Mouse (Mus musculus): Measurements from ENCODE around the gene Ly6g.
"Not testable (repeated sequence)": the region's sequence is repeated elsewhere in the genome, so short reads cannot be mapped to it uniquely, and the experiment has no call there.

Gene Ly6g

GRCm38 (mm10) chr15:75154940-75155339 is at the start of gene Ly6g:
Gene Ly6g (plus strand): TSS chr15:75155240.
- DNase-seq, result no peak

DNA sequence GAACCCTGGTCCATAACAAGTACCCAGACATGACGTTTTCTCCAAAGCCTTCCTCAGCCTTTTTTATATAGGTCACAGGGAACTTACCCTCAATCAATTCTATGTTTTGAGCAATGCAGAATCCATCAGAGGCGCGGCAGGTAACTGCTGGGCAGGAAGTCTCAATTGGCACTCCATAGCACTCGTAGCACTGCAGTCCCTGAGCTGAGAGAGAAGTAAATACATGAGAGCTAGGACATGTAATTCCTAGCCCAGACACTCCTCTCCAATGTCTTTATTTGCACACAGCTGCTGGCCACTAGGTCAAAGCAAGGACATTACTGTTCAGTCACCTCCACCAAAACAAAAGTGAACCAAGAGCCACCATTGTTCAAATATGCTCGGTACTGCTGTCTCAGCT is 44.6 kb upstream of the Ly6g start:
- DNase-seq, result not testable (repeated sequence)

DNA sequence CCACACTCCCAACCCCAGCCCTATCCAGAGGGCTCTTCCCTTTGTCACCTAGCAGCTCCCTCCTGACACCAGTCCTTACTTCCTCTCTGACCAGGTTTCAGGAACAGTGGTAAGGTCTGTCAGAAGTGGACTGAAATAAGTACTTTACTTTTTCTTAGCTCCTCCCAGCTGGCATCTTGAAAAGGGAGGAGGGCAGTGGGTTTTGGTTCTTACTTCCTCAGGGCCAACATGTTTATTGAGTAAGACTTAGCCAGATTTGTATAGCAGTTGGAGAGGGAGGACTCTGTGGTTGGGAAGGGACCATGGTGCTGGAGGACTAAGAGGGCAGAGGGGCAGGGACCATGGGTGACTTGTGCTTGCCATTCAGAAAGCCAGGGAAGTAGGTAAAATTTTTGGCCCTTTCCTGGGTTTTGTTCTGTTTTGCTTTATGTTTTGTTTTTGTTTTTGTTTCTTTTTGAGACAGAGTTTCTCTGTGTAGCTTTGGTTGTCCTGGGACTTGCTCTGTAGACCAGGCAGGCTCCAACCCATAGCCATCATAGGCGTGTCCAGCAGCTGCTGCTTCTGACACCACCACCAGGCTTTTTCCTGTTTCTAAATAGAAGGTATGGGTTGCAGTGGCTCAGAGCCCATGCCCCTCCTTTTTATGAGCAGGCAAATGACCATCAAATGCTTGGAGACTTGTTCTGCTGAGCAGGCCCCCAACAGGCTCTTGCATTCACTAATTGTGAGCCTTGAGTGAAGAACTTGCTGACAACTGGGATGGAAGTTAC is 43.0 kb upstream of the Ly6g start, which contains the start of gene Ly6c2:
Gene Ly6c2, minus strand, starts transcription at position 110 of the 770 bp plus-strand sequence.
- DNase-seq, result not testable (repeated sequence)

GRCm38 (mm10) chr15:75116525-75116924 is 38.5 kb upstream of the Ly6g start:
- DNase-seq, result no peak

DNA sequence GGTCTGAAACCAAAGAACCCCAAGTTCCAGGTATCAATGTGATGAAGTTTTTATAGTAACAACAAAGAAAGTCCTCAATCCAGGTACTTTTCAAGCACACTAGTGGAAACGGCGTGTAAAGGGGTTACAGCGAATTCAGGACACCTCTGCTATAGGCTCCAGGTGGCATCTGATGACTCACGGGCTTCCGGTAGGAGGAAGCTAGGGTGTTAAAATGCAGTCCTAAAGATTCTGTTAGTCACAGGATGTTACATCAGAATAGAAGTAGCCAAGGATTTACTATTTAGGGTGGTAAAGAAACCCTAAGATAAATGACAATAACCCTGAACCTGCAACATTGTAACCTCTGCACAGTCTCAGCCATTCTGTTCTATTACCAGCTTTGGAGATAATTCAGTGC is 37.6 kb upstream of the Ly6g start:
- not testable (repeated sequence) for DNase-seq

- peak; percentile 20 for DNase-seq
These were observed 36.3 kb upstream of the Ly6g start for GRCm38 (mm10) chr15:75118742-75119141.

DNA sequence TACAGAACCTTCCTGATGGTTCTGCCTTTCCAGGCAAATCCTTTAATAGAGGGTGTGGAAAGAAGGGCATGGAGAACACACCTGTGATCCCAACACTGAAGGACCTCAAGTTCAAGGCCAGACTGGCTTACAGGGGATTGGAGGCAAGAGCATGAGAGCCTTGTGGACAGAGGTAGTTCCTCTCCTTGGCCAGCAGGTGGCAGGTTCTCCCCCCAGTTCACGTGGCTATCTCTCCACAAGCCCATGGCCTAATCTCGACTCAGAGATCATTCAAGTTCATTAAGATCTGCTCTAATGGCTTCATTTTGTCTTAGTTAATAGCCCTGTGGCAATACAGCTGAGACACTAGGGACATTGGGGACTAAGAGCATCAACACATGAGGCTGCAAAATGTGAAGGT is 35.0 kb upstream of the Ly6g start:
- peak; percentile 26 for DNase-seq

DNA sequence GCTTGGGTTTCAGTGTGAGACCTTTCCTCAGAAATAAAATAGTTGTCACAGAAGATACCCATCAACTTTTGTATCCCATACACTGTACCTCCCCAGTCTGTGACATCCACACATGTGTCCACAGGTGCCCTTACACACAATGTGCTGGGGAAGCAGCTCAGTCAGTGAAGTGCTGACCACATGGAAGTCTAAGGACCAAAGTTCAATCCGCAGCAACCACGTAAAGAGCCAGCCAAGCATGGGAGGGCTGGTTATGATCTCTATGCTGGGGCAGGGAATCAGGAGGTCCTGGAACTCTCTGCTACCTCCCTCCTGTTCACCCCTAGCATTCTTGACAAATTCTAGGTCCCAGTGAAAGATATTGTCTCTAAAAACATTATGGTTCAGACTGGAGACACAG is 22.7 kb upstream of the Ly6g start:
- DNase-seq, result not testable (repeated sequence)

DNA sequence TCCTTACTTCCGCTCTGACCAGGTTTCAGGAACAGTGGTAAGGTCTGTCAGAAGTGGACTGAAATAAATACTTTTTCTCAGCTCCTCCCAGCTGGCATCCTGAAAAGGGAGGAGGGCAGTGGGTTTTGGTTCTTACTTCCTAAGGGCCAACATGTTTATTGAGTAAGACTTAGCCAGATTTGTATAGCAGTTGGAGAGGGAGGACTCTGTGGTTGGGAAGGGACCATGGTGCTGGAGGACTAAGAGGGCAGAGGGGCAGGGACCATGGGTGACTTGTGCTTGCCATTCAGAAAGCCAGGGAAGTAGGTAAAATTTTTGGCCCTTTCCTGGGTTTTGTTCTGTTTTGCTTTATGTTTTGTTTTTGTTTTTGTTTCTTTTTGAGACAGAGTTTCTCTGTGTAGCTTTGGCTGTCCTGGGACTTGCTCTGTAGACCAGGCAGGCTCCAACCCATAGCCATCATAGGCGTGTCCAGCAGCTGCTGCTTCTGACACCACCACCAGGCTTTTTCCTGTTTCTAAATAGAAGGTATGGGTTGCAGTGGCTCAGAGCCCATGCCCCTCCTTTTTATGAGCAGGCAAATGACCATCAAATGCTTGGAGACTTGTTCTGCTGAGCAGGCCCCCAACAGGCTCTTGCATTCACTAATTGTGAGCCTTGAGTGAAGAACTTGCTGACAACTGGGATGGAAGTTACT is 19.8 kb upstream of the Ly6g start:
- DNase-seq, result not testable (repeated sequence)

- DNase-seq, result peak; percentile 7
These were observed 17.3 kb upstream of the Ly6g start for GRCm38 (mm10) chr15:75137739-75138138.

DNA sequence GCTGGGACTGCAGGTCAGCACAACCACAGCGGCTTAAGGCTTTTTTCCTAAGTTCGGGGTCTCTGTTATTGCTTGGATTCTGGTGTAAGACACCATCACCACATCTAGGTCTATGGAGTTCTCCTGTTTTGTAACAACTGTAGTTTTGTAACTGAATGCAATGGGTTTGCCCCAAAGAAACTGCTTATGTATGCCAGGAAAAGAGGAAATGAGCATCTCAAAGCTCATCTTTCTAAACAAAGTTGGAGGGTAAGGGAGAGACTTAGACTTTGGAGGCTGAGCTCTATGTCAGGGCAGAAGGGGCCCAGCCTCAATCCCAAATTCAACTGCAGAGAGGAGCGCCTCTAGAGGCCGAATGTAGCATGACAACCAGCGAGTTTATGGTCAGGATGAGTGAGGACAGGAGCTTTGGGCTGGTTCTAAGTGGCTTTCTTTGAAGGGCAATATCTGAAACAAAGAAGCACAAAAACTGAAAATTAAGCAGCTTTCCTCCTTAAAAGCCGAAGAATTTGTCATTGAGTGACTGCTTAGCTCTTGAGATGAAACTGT is 13.2 kb upstream of the Ly6g start:
- DNase-seq, result peak; percentile 12

DNA sequence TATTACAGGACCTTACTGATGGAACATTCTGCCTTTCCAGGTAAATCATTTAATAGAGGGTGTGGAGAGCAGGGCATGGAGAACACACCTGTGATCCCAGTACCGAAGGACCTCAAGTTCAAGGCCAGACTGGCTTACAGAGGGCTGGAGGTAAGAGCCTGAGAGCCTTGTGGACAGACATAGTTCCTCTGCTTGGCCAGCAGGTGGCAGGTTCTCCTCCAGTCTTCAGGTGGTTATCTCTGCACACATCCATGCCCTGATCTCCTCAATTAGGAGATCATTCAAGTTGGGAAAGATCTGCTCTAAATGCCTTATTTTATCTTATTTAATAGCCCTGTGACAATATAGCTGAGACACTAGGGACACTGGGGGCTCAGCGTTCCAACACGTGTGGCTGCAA is 11.3 kb upstream of the Ly6g start:
- no peak for DNase-seq

DNA sequence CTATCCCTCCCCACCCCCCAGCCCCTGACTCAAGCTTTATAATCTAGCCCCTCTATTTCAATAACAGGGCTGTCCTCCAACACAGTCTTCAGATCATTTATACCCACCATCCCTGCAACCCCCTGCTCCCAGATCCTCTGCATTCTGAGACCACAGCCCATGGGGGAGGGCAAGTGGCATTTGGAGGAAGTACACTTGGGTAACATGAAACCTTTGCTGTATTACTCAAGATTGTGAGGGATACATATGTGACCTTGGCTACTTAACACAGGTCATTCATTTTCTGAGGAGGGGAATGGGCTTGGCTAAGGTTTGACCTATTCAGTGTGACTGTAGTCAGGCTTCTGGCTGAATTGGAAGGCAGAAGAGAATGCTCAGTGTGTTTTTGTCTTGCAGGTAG is 2.0 kb upstream of the Ly6g start:
- no peak for DNase-seq

DNA sequence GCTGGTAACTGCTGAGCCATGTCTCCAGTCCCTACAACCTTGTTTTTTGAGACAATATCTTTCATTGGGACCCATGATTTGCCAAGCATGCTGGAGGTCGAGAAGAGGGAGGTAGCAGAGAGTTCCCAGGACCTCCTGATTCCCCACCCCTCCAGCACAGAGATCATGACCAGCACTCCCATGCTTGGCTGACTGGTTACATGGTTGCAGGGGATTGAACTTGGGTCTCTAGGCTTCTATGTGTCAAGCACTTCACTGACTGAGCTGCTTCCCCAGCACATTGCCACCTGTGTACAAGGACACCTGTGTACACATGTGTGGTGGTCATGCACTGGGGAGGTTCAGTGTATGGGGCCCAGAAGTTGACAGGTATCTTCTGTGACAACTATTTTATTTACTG is 2.6 kb downstream of the Ly6g start:
- no peak for DNase-seq

DNA sequence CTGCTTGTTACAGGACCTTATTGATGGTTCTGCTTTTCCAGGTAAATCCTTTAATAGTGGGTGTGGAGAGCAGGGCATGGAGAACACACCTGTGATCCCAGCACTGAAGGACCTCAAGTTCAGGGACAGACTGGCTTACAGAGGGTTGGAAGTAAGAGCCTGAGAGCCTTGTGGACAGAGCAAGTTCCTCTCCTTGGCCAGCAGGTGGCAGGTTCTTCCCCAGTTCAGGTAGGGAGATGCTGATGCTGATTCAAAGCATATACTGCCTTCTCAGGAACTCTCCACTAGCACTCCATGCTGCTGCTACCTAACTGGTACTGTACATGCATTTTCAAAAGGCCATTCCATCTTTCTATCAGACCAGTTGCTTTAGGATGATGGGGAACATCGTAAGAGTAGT is 20.5 kb downstream of the Ly6g start:
- DNase-seq, result peak; percentile 9

DNA sequence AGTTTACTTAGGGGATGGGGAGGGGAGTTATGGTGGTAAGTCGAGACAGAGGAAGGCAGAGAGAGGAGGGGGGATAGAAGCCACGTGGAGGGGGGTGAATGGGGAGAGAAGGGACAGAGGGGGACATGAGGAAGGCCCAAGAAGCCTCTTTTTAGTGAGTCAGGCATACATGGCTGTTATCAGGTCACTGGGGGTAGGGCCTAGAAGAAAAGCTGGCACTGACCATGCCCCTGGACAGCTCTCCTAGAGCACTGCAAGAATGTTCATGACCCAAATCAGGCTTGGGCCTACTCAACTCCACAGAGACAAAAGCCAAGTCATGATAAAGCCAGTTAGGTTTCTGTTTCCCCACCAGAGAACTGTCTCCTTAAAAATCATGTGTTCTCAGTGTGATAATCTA is 31.3 kb downstream of the Ly6g start:
- DNase-seq, result no peak

GRCm38 (mm10) chr15:75189116-75189515 is 34.1 kb downstream of the Ly6g start:
- no peak for DNase-seq

GRCm38 (mm10) chr15:75190560-75190959 is 35.5 kb downstream of the Ly6g start:
- not testable (repeated sequence) for DNase-seq

Data from liver (tissue).